Mouse (Mus musculus) bone marrow macrophage, adult 2 months (primary cell): ENCODE measurements at regions not wholly inside any gene's neighbourhood (a gene's known extent, or its start where the extent isn't known, plus 50 kb on each side); places are given as distances from the start of the nearest gene placed in this dataset.

Experiments
- CTCF ChIP-seq: IDR thresholded peaks from 2 replicates; pipeline ENCODE4 v1.5.1; 2012; ENCODE audit warnings: low read depth, mild to moderate bottlenecking, low read length, moderate library complexity
- POLR2A ChIP-seq: IDR thresholded peaks from 2 replicates; pipeline ENCODE4 v1.6.1; 2012; ENCODE audit warnings: mild to moderate bottlenecking, low read depth, low read length, borderline replicate concordance

DNA sequence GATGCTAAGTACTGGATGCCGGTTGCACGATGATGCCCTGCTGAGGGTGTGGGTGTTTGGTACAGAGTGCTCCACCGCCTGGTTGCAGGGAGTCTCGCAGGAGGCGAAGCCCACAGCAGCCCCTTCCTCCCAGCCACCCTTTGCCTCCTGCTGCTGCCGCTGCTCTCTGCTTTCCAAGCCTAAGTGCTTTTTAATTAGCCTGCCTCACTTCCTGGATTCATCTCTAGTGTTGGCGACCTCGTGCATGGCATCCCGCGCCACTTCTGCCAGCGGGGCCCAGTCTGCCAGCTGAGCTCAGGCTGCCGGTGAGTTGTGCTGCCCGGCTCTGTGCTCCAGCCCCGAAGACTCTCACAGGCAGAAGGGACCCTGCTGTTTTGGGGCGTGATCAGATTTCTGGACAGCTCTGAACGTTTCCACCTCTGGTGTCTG is 159.3 kb downstream of the Gxylt1 start:
- TF ChIP-seq POLR2A (no peak), CTCF (no peak)
